ENCODE assay signal across 31 mouse cellular contexts in genomic region chr11:56984321-56985000, GRCm38 (mm10). TPM values are rescaled to one million over a fixed set of nuclear protein-coding genes. Genes with fewer than 3 reads are reported as not detected.
A peak's percentile ranks its signal among the peaks of the same experiment; 100 is the strongest.
DNase-seq lines count a peak whose midpoint lies in the region; ATAC-seq lines count a peak whose summit lies in the region.
"Had no signal": no experiment of that assay in that cellular context is flagged by ENCODE, and none has a peak within 500 bp of the region (broad histone marks: within the 10 kb centered on the region; RNA-seq: fewer than 3 reads in every experiment).

No protein-coding gene starts in this region.

- no peak overlapping the region for H3K4me2 ChIP-seq in forebrain, embryonic 15.5 days (replicated peaks)
- no peak overlapping the region for H3K4me2 ChIP-seq in forebrain, embryonic 11.5 days (ENCODE audit: low read depth, low read length, severe bottlenecking)
- H3K4me2 ChIP-seq: embryonic facial prominence, embryonic 12.5 days; embryonic facial prominence, embryonic 15.5 days; heart, embryonic 13.5 days; hindbrain, embryonic 15.5 days; intestine, embryonic 15.5 days had no signal

- H3K27me3 ChIP-seq in forebrain, embryonic 15.5 days: no peaks in the 10 kb centered on the region
- H3K27me3 ChIP-seq in forebrain, embryonic 11.5 days (ENCODE audit: control insufficient read depth, insufficient read depth, low read length): no peaks in the 10 kb centered on the region
- H3K27me3 ChIP-seq: CH12.LX; embryonic facial prominence, embryonic 12.5 days; embryonic facial prominence, embryonic 15.5 days; heart, embryonic 13.5 days; hindbrain, embryonic 15.5 days; intestine, embryonic 15.5 days had no signal

- H3K9ac ChIP-seq in forebrain, embryonic 15.5 days (replicated peaks): no peak overlapping the region
- no peak overlapping the region for H3K9ac ChIP-seq in forebrain, embryonic 11.5 days (ENCODE audit: low read length)
- H3K9ac ChIP-seq: embryonic facial prominence, embryonic 12.5 days; embryonic facial prominence, embryonic 15.5 days; heart, embryonic 13.5 days; hindbrain, embryonic 15.5 days; intestine, embryonic 15.5 days had no signal

- ATAC-seq in forebrain, embryonic 15.5 days (replicated peaks): 0 out of 2 replicates have a peak, but pooled peaks have one; percentile 48
- no peak for ATAC-seq in forebrain, embryonic 11.5 days (replicated peaks; ENCODE audit: low FRiP score)
- ATAC-seq: activated CD4-positive, CD25-positive, alpha-beta regulatory T cell, adult 4 months; intestine, embryonic 15.5 days had no signal

- intact Hi-C loops in left cerebral cortex, postnatal 4 days (cut with DNase I): no loop called here

- no peaks in the 10 kb centered on the region for H3K4me1 ChIP-seq in forebrain, embryonic 15.5 days
- no peaks in the 10 kb centered on the region for H3K4me1 ChIP-seq in forebrain, embryonic 11.5 days (replicated peaks; ENCODE audit: control insufficient read depth, insufficient read depth, low read length)
- H3K4me1 ChIP-seq: embryonic facial prominence, embryonic 12.5 days; embryonic facial prominence, embryonic 15.5 days; heart, embryonic 10.5 days; heart, embryonic 13.5 days; hindbrain, embryonic 15.5 days; intestine, embryonic 15.5 days had no signal

- H3K9me3 ChIP-seq in forebrain, embryonic 15.5 days: no peaks in the 10 kb centered on the region
- no peaks in the 10 kb centered on the region for H3K9me3 ChIP-seq in forebrain, embryonic 11.5 days (ENCODE audit: control insufficient read depth, low read length)
- H3K9me3 ChIP-seq: embryonic facial prominence, embryonic 12.5 days; embryonic facial prominence, embryonic 15.5 days; heart, embryonic 10.5 days; hindbrain, embryonic 15.5 days; intestine, embryonic 15.5 days had no signal

- H3K36me3 ChIP-seq in forebrain, embryonic 15.5 days: no peaks in the 10 kb centered on the region
- H3K36me3 ChIP-seq in forebrain, embryonic 11.5 days (ENCODE audit: control insufficient read depth, insufficient read depth, low read length): no peaks in the 10 kb centered on the region
- H3K36me3 ChIP-seq: embryonic facial prominence, embryonic 12.5 days; embryonic facial prominence, embryonic 15.5 days; G1E; heart, embryonic 10.5 days; heart, embryonic 13.5 days; hindbrain, embryonic 15.5 days; intestine, embryonic 15.5 days had no signal

- H3K27ac ChIP-seq in forebrain, embryonic 15.5 days (replicated peaks): peak overlapping the region; percentile 11; the same call in 1 of the 2 replicates
- H3K27ac ChIP-seq in forebrain, embryonic 11.5 days (ENCODE audit: low read depth, low read length): no peak overlapping the region
- H3K27ac ChIP-seq: embryonic facial prominence, embryonic 12.5 days; embryonic facial prominence, embryonic 15.5 days; heart, adult 2 months; heart, embryonic 10.5 days; heart, embryonic 13.5 days; hindbrain, embryonic 15.5 days; intestine, embryonic 15.5 days had no signal

- no peak overlapping the region for H3K4me3 ChIP-seq in forebrain, embryonic 15.5 days
- no peak overlapping the region for H3K4me3 ChIP-seq in forebrain, embryonic 11.5 days (ENCODE audit: low read depth, low read length)
- H3K4me3 ChIP-seq: embryonic facial prominence, embryonic 12.5 days; embryonic facial prominence, embryonic 15.5 days; heart, adult 2 months; heart, embryonic 10.5 days; heart, embryonic 13.5 days; hindbrain, embryonic 15.5 days; intestine, embryonic 15.5 days had no signal

- DNase-seq in cerebellum, postnatal 14 days: peak; percentile 28 to 30
- no peak for DNase-seq in cerebellum, adult 11-12 months
- no peak for DNase-seq in forebrain, embryonic 11.5 days (ENCODE audit: low spot score)
- peak; percentile 64 for DNase-seq in left cerebral cortex, postnatal 4 days
- no peak for DNase-seq in left cerebral cortex, adult 11 months (ENCODE audit: low spot score)
- DNase-seq in NIH3T3 (ENCODE audit: low read depth): peak; percentile 41
- DNase-seq in right cerebral cortex, postnatal 4 days: no peak
- DNase-seq: adrenal gland, adult 8-10 months; adrenal gland, postnatal 25 days; B cell, adult 2 months; cerebellum, adult 2 months; cerebellum, adult 9-11 months; gastrocnemius, postnatal 10 days; gastrocnemius, postnatal 36 days; heart, adult 2 months; heart, postnatal 14 days; heart, postnatal 4 days; kidney, adult 11 months; kidney, adult 8-10 months had no signal

- 60% methylated on average over 3 of the region's 3 CpGs for WGBS in forebrain, embryonic 15.5 days
- WGBS in forebrain, embryonic 11.5 days: 91% methylated on average over 3 of the region's 3 CpGs

RNA-seq across cellular contexts. Expression of gene Gria1, which starts 26.7 kb away (rescaled TPM):
- 55.2 and 60.6 TPM in 2 replicates for polyA plus RNA-seq in forebrain, embryonic 15.5 days (2015; fragmentation: Nextera tagmentation; extraction: Ambion mirVana)
- 2.4 and 2.6 TPM in 2 replicates for polyA plus RNA-seq in forebrain, embryonic 11.5 days (2014; fragmentation: Nextera tagmentation; extraction: Ambion mirVana)
- 100 to 1,000 TPM; 146 to 178 TPM for total RNA-seq in left cerebral cortex, postnatal 4 days (2021)
- total RNA-seq: common myeloid progenitor, adult 5-6 weeks; granulocyte monocyte progenitor cell, adult 5-6 weeks had no signal
- polyA plus RNA-seq: activated CD4-positive, CD25-positive, alpha-beta regulatory T cell, adult 4 months; G1E had no signal

Comparison
In these comparisons a context has a peak if more than half of its experiments do, and no peak if none do; other contexts are left out.
1. DNase-seq: peak in cerebellum, postnatal 14 days (2 of 2), left cerebral cortex, postnatal 4 days (single experiment) and NIH3T3 (single experiment); none in cerebellum, adult 11-12 months (single experiment), forebrain, embryonic 11.5 days (single experiment), left cerebral cortex, adult 11 months (single experiment) and right cerebral cortex, postnatal 4 days (single experiment).
2. RNA of gene Gria1, which starts 26.7 kb away (polyA plus RNA-seq): 55.2 to 60.6 TPM in forebrain, embryonic 15.5 days; 2.4 to 2.6 TPM in forebrain, embryonic 11.5 days; every median in the first group is over 10 times any median in the second.